Comparison of ENCODE assay signal across 8 mouse cellular contexts in the genomic region with DNA sequence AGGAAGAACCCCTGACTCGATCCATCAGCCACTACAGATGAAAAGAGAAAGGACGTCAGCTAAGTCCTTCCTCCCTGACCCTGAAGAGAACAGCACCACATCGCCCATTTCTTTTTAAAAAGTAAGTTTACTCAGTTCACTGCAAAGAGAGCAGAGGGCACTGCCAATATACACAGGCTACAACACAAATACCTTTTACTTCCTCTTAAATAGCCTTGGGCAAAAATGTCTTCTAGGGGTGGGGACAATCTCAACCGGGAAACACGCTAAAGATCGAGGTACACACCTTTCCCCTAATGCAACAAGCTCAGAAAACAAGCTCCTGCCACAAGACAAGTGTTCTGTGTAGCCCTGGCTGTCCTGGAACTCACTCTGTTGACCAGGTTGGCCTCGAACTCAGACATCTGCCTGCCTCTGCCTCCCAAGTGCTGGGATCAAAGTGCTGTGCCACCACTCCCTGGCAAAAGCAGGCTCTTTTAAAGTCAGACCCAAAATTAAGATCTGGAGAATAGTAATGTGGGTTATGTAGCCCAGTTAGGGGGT. TPM values are rescaled to one million over a fixed set of nuclear protein-coding genes. Genes with fewer than 3 reads are reported as not detected.
A peak's percentile ranks its signal among the peaks of the same experiment; 100 is the strongest.
DNase-seq lines count a peak whose midpoint lies in the region; ATAC-seq and TF ChIP-seq lines count a peak whose summit lies in the region.

No protein-coding gene starts in this region.

- peak overlapping the region; percentile 95 for H3K4me2 ChIP-seq in liver, embryonic 14.5 days (ENCODE audit: low read depth)
- peak overlapping the region; percentile 76 for H3K4me2 ChIP-seq in stomach, embryonic 16.5 days (ENCODE audit: low read depth, low read length)

- H3K27ac ChIP-seq in heart, adult 2 months = peak overlapping the region; percentile 94
- peak overlapping the region; percentile 99 for H3K27ac ChIP-seq in liver, embryonic 14.5 days
- H3K27ac ChIP-seq in stomach, embryonic 16.5 days (ENCODE audit: low read length) = peak overlapping the region; percentile 81

- ATAC-seq in liver, embryonic 14.5 days (ENCODE audit: insufficient read depth) = no peak
- peak; percentile 6; the same call in 1 of the 2 replicates for ATAC-seq in stomach, embryonic 16.5 days (ENCODE audit: insufficient read depth, low FRiP score)

- no peaks in the 10 kb centered on the region for H3K9me3 ChIP-seq in liver, embryonic 14.5 days (ENCODE audit: control insufficient read depth, low read length)
- H3K9me3 ChIP-seq in stomach, embryonic 16.5 days (replicated peaks; ENCODE audit: control insufficient read depth, low read length) = no peaks in the 10 kb centered on the region

- TF ChIP-seq CTCF in heart, adult 2 months (IDR thresholded peaks at IDR 0.05) = no peak
- no peak for TF ChIP-seq CTCF in liver, embryonic 14.5 days (IDR thresholded peaks at IDR 0.05; ENCODE audit: low read depth)

- H3K36me3 ChIP-seq in heart, adult 2 months (ENCODE audit: control insufficient read depth, insufficient read depth, low read length) = peaks cover 10% of the 10 kb centered on the region
- H3K36me3 ChIP-seq in liver, embryonic 14.5 days (replicated peaks; ENCODE audit: control insufficient read depth, insufficient read depth, low read depth) = peaks cover 48% of the 10 kb centered on the region
- peaks cover 13% of the 10 kb centered on the region for H3K36me3 ChIP-seq in stomach, embryonic 16.5 days (ENCODE audit: control insufficient read depth, insufficient read depth, low read length)

- TF ChIP-seq EP300 in heart, adult 2 months (IDR thresholded peaks at IDR 0.05; ENCODE audit: insufficient read depth, low read depth, low read length) = no peak
- no peak for TF ChIP-seq EP300 in liver, embryonic 14.5 days (IDR thresholded peaks at IDR 0.05; ENCODE audit: low read depth)

- no peaks in the 10 kb centered on the region for H3K79me2 ChIP-seq in heart, adult 2 months (replicated peaks; ENCODE audit: control insufficient read depth, insufficient read depth, low read length)

- peak overlapping the region; percentile 82 for H3K4me3 ChIP-seq in heart, adult 2 months
- H3K4me3 ChIP-seq in liver, embryonic 14.5 days (ENCODE audit: insufficient read depth in 1 of 2, low read depth in 2 of 2, low read length in 2 of 2) = peak overlapping the region; percentile 88 to 100
- H3K4me3 ChIP-seq in stomach, embryonic 16.5 days (replicated peaks; ENCODE audit: low read length) = peak overlapping the region; percentile 62

- H3K9ac ChIP-seq in heart, adult 2 months (ENCODE audit: low read depth, low read length) = no peak overlapping the region
- H3K9ac ChIP-seq in liver, embryonic 14.5 days (replicated peaks) = peak overlapping the region; percentile 99
- peak overlapping the region; percentile 83 for H3K9ac ChIP-seq in stomach, embryonic 16.5 days (ENCODE audit: low read length)

- H3K27me3 ChIP-seq in heart, adult 2 months (ENCODE audit: control insufficient read depth, insufficient read depth, low read length) = no peaks in the 10 kb centered on the region
- no peaks in the 10 kb centered on the region for H3K27me3 ChIP-seq in liver, embryonic 14.5 days (ENCODE audit: control insufficient read depth, insufficient read depth, low read length)
- H3K27me3 ChIP-seq in stomach, embryonic 16.5 days (ENCODE audit: control insufficient read depth, insufficient read depth, low read length) = no peaks in the 10 kb centered on the region

- no peak for TF ChIP-seq POLR2A in heart, adult 2 months (IDR thresholded peaks at IDR 0.05; ENCODE audit: insufficient read depth, low read depth, low read length)

- no peak for DNase-seq in heart, adult 2 months
- DNase-seq in heart, adult 18-20 months = no peak
- peak; percentile 30 for DNase-seq in urinary bladder, adult 18-20 months (ENCODE audit: low spot score in 2 of 2)
- no peak for DNase-seq in urinary bladder, postnatal 25 days (ENCODE audit: low spot score)
- DNase-seq in liver, embryonic 14.5 days (ENCODE audit: low read depth in 3 of 3, low spot score in 3 of 3) = no peak
- DNase-seq in testis, postnatal 14 days (ENCODE audit: low spot score) = no peak
- DNase-seq in gastrocnemius, postnatal 25 days = no peak

- 62% methylated on average over 7 of the region's 7 CpGs for WGBS in heart, adult 2 months
- WGBS in liver, embryonic 14.5 days (ENCODE audit: insufficient replicate concordance) = 15% methylated on average over 7 of the region's 7 CpGs
- WGBS in stomach, embryonic 16.5 days = 57% methylated on average over 7 of the region's 7 CpGs

- intact Hi-C loops in heart, adult 2 months (cut with DNase I) = loop anchor here (10.0 kb wide), 1 partner anchor 368 kb away; no protein-coding TSS in a partner anchor

- peaks cover 15% of the 10 kb centered on the region for H3K4me1 ChIP-seq in heart, adult 2 months (ENCODE audit: control insufficient read depth, insufficient read depth, low read length)
- peaks cover 60 to 63% of the 10 kb centered on the region in 2 experiments for H3K4me1 ChIP-seq in liver, embryonic 14.5 days (replicated peaks; ENCODE audit: control insufficient read depth in 2 of 2, insufficient read depth in 2 of 2, low read length in 1 of 2)
- H3K4me1 ChIP-seq in stomach, embryonic 16.5 days (ENCODE audit: control insufficient read depth, insufficient read depth, low read length) = peaks cover 10% of the 10 kb centered on the region; the same call in 1 of the 2 replicates

RNA-seq across cellular contexts. Expression of gene Prkab1, which starts 1.6 kb away (rescaled TPM):
- total RNA-seq in heart, adult 2 months (2021) = 10 to 100 TPM; 50.6 to 55.5 TPM
- polyA plus RNA-seq in heart, adult 2 months (2012; rRNA removed) = 64.8 and 69.7 TPM in 2 replicates
- 10 to 100 TPM; 48.7 to 59.5 TPM for total RNA-seq in heart, adult 18-20 months (2021)
- polyA plus RNA-seq in liver, embryonic 14.5 days (2012; rRNA removed) = 69.3 and 72.1 TPM in 2 replicates
- 67.2 and 76.5 TPM in 2 replicates for polyA plus RNA-seq in liver, embryonic 14.5 days (2014; fragmentation: Nextera tagmentation; extraction: Ambion mirVana)
- polyA plus RNA-seq in stomach, embryonic 16.5 days (2015; fragmentation: Nextera tagmentation; extraction: Ambion mirVana) = 71.1 and 75.5 TPM in 2 replicates
- total RNA-seq in gastrocnemius, postnatal 25 days (2021) = 10 to 100 TPM in 1 of 2 experiments, 1 to 10 TPM in 1; 8.0 to 11.3 TPM

Comparison
In these comparisons a context has a peak if more than half of its experiments do, and no peak if none do; other contexts are left out.
1. DNase-seq: peak in urinary bladder, adult 18-20 months (2 of 2); none in heart, adult 2 months (0 of 2), heart, adult 18-20 months (0 of 2), urinary bladder, postnatal 25 days (single experiment), liver, embryonic 14.5 days (0 of 3), testis, postnatal 14 days (single experiment) and gastrocnemius, postnatal 25 days (single experiment).
2. RNA of gene Prkab1, which starts 1.6 kb away (total RNA-seq): 48.7 to 59.5 TPM in heart, adult 18-20 months and 50.6 to 55.5 TPM in heart, adult 2 months; 8.0 to 11.3 TPM in gastrocnemius, postnatal 25 days; every median in the first group is over 4 times any median in the second.
3. Peak in every context shown above with its lines, with median percentiles within 50 percentile points of each other: H3K27ac ChIP-seq and H3K4me3 ChIP-seq.